Mouse (Mus musculus) spleen, embryonic (tissue): Measurements from ENCODE around the gene Rab34.

ENCODE experiments used
- CTCF ChIA-PET: fragments of 350-600 bp; sonication (Branson Sonifier 250); formaldehyde crosslinking; loops from one replicate; lab custom pipeline; 2022; lab: Charles Lee

Rab34 gene

DNA sequence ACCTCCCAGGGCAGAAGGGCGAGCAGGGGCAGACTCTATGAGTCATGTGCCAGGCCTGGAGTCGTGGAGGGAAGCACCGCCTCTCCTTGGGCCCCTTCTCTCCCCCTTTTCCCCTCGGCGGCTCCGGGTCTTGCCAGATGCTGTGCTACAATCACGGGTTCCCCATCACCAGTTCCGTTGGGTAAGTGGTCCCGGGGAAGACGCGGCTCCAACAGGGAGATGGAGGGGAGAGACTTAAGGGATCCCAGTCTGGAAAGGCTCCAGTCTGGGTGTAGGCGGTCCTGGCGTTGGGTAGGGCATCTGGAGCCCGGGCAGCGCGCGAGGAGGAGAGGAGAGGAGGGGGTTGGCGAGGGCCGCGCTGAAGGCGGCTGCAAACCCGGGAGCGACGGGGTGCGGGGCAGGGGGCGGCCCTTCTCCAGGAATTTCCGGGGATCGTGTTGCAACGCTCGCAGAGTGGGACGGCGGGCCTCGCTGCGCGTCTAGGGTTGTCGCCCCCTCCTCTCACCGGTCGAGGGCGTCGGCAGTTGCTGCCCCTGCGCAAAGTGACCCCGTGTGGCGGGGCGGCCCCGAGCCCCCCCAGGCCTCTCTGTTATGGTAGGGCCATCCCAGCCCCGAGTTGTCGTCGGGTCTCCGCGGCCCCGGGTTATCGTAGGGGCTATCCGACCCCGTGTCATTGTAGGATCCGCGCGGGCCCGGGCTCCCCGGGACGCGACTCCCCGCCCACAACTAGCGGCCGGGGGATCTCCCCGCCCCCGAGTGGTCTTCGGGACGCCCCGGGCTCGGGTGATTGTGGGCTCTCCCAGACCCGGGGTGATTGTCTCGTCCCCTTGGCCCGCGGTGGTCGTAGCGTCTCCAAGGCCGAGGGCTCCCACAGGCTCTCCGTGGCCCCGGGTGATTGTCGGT, at the start of gene Rab34:
TSS of gene Rab34 (plus strand) at position 100 of the 903 bp plus-strand sequence.
- CTCF ChIA-PET = interaction anchor here (0.6 to 0.9 kb wide), 2 partner anchors 14 to 23 kb away, joined by 3 read pairs; no protein-coding TSS in a partner anchor

DNA sequence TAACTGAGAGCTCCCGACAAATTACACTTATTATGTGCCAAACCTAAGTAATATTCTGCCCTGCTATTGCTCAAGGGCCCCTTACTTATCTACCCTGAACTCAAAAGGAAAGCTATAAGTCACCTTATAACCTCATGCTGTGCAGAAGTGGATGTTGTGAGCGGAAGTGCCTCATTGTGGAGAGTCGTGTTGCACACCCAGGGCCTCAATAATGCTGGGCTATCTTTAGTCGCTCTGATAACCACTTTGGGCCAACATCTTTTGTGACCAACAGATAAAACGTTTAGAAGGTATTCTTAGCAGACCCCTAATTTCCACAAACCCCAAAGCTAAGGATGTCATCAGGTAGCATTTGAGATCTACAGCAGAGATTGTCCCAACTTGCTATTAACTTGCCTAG, 47.6 kb upstream of the Rab34 start:
- CTCF ChIA-PET = interaction anchor here (0.6 kb wide), 1 partner anchor 23 kb away, joined by 5 read pairs; no protein-coding TSS in a partner anchor

DNA sequence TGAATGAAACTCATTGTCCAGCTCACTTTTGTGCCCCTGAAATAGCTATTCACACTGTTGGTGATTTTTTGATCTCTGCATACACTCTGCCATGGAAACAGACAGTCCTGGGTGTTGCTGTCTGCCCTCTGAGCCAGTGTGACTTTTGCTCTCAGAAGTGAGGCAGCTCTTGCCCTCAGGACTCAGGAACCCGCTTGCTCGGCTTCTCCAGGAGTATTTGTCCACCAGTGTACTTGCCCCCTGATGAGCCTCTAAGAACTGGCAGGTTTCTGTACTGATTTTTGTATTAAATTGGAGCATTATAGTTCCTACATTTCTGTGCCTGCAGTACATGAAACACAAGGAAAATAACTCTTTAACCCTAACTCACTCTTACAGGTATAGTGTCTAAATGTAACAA, 44.7 kb upstream of the Rab34 start:
- CTCF ChIA-PET = no interaction called here

DNA sequence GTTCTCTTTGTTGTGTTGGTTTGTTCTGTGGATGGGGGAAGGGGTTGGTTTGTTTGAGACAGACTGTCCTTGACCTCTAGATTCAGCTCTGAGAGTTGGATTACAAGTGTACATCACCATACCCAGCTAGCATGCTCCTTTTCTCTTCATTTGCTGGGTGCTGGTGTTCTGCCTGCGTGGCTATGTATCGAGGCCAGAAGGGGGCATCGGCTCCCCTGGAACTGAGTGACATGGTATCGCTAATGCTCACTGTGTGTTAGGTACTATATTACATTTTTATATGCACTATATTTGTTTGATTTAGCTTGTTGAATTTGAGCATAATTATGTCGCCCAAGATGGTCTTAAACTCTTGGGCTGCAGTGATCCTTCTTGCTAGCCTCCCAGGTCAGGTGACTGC, 42.1 kb upstream of the Rab34 start:
- CTCF ChIA-PET = no interaction called here

DNA sequence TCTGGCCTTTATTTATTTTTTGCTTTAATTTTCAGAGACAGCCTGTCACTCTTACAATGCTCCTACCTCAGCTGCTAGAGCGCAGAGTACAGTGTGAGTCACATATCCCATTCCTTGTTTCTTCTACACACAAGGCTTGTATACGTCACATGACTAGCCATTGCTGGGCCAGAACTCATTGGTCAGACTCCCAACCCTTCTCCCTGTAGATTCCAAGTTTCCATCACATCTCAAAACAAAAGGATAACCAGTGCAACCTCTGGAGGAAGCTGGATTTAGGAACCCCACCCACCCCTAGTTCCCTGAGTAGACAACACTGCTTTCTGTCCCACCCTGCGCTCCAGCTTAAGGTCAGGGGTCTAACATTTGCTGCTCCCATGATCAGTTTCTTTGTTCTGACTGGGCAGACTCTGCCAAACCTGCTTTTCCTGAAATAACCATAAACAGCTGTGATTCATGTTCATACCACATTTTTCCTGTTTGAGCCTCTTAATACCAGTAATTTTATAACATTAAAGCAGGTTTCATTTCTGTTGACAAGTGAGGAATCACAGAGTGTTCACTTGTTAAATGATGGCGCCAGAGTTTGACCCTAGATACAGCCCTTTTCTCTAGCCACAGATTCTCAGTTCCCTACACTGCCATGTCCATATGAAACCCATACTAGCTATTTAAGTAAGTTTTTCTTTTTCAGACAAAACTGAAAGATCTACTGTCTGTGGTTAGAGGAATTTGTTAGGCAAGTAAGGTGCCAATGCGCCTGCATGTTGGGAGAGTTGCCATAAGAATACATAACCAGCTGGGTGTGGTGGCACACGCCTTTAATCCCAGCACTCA, 41.3 kb upstream of the Rab34 start:
- CTCF ChIA-PET = no interaction called here

DNA sequence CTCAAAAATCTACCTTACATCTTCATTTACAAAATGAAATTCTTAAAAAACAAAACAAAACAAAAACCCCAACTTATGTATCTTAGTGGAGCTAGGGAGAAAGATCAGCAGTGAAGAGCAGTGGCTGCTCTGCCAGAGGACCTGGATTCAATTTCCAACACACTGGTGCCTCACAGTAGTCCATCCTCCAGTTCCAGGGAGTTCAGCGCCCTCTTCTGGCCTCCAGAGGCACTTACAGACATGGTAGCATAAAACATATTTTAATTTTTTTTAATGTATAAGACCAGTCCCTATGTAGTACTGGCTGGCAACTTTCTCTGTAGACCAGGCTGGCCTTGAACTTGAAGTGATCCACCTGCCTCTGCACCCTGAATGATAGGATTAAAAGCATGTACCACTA, 37.1 kb upstream of the Rab34 start:
- CTCF ChIA-PET = no interaction called here

DNA sequence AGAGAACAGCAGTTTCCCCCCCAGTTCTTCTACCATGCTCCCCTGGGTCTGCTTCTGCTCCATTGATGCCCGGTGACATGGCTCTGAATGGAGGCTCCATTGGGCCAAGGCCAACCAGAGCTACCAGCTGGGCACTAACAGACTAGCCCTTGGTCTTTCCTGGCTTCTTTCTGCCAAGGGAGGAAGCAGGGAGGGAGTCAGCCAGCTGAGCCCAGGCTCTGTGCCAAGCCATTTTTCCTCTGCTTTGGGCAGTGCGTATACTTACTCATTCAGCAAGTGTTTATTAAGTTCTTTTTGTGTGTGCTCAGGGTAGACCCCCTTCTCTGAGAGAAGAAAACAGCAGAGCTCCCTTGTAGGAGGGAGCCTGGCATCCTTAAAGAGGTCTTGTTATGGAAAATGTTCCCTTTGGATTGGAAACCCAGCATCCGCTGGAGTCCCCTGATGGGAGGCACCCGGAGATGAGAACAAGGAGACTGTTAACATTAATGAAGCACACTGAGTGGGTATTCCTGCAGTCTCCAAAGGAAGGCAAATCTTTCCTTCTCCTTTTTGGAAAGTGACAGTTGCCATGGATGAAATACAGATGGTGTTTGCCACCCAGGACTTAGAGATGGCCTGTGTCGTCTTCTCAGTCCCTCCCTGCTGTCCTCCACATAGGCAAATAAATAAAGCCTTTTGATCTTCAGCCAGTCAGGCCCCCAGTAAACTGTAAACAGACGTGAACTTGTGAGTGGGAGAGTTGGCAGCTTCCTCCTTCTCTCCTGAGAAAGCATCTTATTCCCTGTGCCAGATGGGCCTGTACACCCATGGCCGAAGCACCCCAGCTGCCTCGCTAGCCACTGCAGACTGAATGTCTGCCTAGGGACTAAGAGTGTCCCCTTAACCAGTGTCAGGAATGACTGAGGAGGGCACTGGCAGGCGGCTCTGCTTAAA, 35.7 kb upstream of the Rab34 start:
- CTCF ChIA-PET = no interaction called here

DNA sequence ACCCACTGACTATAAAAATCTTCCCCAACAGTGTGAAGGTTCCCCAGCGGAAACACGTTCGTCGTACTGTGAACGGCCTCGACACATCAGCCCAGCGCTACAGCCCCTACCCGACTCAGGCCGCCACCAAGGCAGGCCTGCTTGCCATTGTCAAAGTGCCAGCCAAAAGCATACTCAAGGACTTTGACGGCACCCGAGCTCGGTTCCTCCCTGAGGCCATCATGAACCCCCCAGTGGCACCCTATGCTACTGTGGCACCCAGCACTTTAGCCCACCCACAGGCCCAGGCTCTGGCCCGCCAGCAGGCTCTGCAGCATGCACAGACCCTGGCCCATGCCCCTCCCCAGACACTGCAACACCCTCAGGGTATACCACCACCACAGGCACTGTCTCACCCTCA, 34.5 kb upstream of the Rab34 start:
- CTCF ChIA-PET = no interaction called here

DNA sequence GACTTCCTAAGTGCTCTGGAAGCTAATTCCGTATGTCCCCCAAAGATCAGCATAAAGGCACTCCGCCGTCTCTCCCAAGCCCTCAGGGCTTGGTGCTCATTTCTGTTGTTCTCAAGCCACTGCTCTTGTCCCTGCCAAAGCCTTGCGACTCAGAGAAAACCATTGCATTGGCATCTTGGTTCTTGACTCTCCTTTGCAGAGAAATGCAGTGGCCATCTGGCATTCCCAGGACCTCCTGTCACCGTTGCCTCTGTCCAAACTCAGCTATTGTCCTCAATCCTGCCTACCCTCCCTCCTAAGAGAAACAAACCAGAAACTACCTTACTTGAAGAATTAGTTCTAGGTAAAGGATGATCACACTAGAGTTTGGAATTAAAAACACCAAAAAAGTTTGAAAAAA, 32.6 kb upstream of the Rab34 start:
- CTCF ChIA-PET = no interaction called here

DNA sequence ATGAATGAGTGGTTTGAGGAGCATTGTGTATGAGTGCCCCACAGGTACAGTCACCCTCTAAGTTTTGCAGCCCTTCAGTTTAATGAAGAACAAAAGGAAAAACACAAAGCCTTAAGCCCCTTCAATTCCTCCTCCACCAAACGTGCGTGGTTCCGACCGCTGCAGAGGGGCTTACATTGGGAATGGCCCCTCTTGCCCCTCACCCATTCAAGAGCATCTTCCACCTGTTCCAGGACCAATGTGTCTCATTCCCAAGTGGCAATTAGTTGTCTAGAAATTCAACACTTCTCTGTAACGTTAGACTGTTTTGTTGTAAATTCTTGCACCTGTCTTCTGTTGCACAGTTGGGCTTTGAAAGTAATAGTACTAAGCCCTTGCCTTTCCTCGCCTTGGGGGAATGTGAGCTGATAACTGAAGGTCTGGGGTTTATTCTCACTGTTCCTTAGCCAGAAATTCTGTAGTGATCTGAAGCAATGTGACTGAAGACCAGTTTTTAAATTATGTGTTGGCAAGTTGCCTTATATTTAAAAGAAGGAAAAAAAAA, 32.0 kb upstream of the Rab34 start:
- CTCF ChIA-PET = no interaction called here

DNA sequence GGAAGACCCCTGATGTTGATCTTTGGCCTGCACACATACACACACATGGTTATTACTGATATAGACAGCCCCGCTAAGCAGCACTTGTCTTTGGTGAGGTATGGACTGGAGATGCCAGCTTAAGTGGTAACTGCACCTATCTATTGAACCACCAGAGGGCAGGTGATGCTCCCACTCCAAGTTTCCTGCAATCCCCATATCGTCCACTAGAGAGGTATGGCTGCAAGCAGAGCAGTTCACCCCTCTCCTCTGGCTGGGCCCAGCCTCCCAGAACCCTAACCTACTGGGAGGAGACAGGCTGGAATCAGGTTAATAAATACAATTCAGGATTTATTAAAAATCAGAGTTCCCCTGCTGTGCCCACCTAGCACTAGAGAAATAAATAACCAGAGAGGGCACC, 29.1 kb upstream of the Rab34 start:
- CTCF ChIA-PET = interaction anchor here (1.3 to 2.5 kb wide), 2 partner anchors 12 to 19 kb away, joined by 3 to 8 read pairs; no protein-coding TSS in a partner anchor

DNA sequence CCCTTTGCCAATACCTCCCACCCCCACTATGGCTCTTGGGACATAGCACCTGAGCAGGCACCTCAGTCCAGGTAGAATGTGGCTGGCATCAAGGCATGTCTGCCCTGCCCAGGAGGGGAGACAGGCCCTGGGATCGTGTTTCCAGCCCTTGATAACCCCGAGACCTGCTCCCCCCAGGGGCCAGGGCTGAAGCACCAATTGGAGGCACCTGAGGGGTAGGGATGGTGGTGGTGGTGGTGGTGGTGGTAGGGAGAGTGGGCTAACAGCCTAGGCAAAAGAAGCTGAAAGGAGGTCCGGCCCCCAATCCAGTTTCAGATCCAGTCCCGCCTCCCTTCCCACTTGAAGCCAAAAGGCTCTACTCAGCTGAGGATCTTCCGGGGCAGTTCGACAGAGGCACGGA, 28.7 kb upstream of the Rab34 start:
- CTCF ChIA-PET = interaction anchor here (1.3 to 2.5 kb wide), 2 partner anchors 12 to 18 kb away, joined by 3 to 8 read pairs; no protein-coding TSS in a partner anchor

DNA sequence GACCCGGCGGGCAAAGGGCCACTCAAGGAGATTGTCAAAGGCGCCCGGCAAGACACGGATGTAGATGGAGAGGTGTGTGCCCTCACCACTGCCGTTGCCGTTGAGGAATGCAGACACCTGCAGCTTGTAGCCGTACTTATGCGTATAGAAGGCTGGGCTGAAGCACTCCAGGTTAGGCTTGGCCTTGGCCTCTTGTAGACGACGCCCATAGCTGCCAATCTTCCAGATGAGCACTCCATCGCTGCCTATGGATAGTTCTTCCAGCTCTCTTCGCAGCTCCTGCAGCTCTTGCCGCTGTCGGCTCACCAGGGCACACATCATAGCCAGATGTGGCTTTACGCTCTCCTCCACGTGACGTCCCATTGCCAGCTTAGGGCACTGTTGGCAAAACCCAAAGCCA, 28.1 kb upstream of the Rab34 start:
- CTCF ChIA-PET = interaction anchor here (1.0 kb wide), 1 partner anchor 11 kb away, joined by 3 read pairs; no protein-coding TSS in a partner anchor

DNA sequence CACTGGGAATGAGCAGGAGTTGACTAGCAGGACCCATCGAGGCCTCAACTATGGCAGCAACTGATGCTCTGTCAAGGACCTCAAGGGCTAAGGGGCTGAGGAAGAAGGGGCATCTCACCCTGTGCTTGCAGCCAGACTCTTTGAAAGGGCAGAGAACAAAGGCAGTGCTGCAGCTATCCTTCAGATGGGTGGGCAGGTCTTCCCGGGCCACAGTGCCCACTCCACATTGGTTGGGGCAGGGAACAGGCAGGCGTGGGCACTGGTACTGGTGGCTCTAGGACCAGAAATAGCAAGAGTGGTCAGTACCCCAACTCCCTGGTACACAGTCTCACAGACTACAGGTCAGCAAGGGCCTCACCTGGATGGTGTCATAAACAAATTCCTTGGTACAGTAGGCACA, 27.6 kb upstream of the Rab34 start:
- CTCF ChIA-PET = interaction anchor here (1.0 kb wide), 1 partner anchor 11 kb away, joined by 3 read pairs; no protein-coding TSS in a partner anchor

DNA sequence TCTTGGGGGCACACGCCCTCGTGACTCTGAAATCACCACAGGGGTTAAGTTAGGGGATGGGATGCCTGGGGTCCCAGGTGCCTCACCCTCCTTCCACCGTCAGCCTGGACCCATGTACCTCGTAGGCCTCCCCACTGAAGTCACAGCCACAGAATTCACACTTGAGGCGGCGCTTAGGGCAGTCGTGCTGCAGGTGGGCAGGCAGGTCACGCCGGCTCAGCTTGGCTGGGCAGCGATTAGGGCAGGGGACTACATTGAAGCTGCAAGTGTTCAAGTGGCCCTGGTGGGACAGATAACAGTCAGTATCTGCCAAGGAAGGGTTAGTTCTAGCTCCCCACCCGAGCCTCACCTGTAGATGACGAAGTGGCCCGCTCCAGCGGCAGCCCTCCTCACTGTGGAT, 27.1 kb upstream of the Rab34 start:
- CTCF ChIA-PET = no interaction called here

DNA sequence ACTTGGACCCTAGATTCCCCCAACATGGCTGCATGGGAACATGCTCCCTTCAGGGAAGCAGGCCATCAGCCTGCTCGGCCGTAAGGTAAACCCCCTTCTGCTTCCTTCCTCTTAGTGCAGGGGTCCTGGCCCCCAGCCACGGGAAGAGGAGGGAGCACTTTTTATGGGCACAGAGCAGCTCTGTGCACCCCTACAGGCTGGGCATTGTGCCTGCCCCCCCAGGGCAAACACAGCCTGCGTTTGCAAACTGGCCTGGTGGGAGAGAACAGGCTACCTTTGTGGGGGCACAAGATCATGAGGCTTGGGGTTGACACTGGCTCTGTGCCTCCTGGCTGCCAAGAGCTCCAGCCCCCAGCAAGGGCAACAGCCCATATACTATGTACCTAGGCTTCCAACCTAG, 26.3 kb upstream of the Rab34 start:
- CTCF ChIA-PET = interaction anchor here (1.0 kb wide), 2 partner anchors 10 to 15 kb away, joined by 3 read pairs; no protein-coding TSS in a partner anchor

DNA sequence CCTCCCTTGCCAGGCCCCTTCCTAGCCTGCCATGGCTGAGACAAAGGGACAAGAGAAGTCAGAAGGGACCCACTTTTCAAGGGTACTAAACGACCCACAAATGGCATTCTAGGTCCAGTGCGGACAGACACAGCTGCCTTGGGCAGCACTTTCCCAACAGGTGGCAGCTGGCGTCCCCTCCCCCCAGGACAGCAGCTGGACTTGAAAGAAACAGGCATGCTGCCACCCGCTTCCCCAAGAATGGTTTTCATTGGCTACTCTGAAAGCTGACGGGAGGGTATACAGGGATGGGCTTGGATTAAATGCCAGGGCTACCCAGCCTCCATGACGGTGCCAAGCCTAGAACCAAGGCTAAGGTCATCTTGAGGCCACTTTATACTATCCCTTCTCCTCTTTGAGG, 25.7 kb upstream of the Rab34 start:
- CTCF ChIA-PET = interaction anchor here (1.0 kb wide), 2 partner anchors 9 to 15 kb away, joined by 3 read pairs; no protein-coding TSS in a partner anchor

DNA sequence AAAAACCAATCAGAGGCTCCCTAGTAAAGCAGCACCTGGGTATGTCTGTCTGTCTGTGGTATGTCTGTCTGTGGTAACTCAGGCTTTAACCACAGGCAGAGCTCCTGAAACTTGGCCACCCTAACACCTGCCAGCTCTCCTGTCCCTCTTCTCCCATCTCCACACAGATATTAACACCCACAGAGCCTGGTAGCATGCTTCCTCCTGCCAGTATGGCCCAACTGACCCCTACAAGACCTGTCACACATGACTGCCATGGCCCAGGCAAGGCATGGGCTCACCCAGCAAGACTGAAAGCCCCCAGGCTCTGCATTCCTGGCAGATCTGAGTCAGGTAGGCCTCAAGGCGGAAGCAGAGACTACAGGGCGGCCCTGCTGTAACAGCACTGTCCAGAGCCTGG, 25.2 kb upstream of the Rab34 start:
- CTCF ChIA-PET = interaction anchor here (1.0 kb wide), 1 partner anchor 9 kb away, joined by 3 read pairs; no protein-coding TSS in a partner anchor

DNA sequence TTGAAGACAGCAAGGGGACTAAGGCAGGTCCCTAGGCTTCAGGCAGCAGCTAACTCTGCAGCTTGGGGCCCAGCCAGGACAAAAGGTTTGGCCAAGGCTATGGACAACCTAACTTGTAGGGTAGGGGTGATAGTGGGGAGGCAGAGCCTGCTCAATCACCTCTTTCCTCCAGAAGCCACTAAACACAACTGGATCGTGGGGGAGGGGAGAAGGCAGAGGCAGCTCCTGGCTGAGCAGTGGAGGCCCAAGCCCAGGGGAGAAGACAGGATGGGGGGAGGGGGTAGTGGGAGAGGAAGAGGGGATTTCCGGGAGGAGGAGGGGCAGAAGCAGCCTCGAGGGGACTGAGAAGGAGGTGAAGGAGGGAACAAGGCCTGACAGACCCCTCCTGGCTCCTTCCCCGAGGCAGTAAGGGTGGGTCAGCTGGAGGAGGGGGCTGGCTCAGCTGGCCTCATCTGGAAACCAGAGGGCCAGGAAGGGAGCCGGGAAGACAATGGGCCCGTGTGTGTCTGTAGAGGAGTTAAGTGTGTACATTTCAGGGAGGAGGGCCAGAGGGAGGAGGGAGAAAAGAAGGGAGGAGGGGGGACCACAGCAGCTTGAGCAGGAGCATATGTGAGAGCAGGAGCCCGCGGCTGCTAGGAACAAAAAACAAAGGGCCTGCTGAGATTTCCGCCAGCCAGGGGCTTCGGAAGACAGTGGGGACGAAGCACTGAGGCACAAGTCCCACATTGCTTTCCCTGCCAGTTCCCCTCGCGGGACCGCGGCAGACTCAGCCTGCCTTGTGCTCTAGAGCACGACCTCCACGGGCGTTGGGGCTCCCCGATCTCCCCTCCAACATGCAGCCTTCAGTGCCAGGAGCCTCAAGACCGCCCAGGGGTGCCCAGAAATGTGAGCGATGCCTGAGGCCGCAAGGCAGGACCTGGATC, 24.3 kb upstream of the Rab34 start:
- CTCF ChIA-PET = interaction anchor here (0.7 kb wide), 1 partner anchor 138 kb away, joined by 3 read pairs; no protein-coding TSS in a partner anchor
